Mouse (Mus musculus): Measurements from ENCODE around the gene 5330417C22Rik. TPM values are rescaled to one million over a fixed set of nuclear protein-coding genes. Genes with fewer than 3 reads are reported as not detected.

5330417C22Rik gene
- polyA plus RNA-seq, 1 experiment from 2014 or later = 1.2 TPM

DNA sequence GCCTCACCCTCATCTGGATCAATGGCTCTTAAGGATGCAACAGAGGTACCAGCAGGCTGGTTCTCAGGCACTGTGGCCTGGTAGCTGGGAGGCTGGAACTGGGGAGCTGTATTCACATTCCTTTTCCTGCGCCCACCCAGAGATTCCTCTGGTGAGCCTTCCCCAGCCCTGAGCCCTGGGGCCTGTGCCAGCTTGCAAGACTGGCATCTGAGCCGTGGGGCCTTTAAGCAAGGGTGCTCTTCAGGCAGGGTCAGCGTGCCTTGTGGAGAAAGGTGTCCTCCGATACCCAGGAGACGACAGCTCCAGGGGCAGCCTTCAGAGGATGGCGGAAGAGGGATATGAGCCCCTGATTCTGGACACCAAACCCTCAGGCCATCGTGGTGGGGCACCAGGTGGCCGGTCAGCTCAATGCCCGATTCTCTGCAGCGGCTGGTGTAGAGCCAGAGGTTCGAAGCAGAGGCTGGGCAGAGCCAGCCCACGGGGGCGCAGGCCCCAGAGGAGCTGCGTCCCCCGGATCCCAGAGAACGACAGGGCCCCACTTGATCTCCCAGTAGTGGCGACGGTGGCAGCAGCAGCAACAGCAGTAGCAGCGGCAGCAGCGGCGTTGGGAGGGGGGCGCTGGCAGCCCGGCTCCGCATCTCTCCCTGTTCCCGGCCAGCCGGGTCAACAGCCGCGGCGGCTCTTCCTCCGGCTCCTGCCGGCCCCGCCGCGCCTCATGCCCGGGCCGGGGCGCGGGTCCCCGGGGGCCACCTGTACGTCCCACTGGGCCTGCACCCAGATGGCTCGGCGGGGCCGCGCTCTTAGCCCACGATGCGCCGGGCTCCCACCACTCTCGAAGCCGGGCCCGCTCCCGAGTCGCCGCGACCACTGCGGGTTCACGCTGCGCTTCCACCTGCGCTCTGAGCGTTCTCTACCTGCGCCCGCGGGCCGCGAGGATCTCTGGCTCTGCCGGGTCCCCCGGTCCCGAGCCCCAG lies 121.2 kb downstream of the 5330417C22Rik start, which contains the start of gene Celsr2:
Celsr2 (minus strand) TSS at position 696 of the 974 bp plus-strand sequence.
- peak; percentile 46 for DNase-seq (ENCODE audit: low spot score)

DNA sequence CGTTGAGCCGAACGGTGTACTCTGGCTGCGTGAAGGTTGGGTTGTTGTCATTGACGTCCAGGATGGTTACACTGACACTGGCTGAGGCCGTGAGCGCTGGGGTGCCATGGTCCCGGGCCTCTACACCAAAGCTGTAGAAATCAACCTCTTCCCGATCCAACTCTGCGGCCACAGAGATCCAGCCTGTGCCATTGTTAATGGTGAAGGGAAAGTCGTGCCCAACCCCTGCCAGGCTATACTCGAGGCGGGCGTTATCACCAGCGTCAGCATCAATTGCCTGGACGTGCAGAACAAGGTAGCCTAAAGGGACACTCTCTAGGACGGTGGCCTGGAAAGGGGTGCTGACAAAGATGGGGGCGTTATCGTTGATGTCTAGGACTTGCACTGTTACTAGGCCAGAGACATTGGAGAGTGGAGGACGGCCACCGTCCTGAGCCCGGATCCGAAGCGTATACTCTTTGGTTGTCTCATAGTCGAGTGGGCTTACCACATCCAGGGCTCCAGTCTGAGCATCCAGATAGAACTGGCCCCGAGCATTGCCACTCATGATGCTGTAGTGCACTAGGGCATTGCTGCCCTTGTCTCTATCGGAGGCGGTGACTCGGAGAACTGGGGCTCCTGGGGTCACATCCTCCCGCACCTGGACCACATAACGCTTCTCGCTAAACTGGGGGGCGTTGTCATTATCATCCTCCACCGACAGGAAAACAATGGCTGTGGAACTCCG lies 122.5 kb downstream of the 5330417C22Rik start:
- DNase-seq (ENCODE audit: low spot score) = no peak

DNA sequence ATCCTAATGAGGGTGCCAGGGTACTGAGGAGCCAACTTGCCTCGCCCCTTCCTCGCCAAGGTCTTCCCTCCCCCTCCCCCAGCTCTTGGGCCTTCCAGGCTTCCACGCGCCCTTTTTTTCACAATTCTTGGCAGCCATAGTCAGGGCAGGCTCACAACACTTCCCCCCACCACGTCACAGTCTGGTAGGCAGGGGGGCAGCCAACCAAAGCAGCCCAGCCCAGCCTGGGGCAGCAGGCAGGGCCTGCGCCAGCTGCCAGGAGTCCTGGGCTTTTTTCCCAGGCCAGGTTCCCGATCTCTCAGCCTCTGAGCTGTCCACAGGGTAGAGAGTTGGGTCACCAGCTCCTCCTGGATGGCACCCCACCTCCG lies 124.6 kb downstream of the 5330417C22Rik start:
- DNase-seq (ENCODE audit: low spot score) = no peak

DNA sequence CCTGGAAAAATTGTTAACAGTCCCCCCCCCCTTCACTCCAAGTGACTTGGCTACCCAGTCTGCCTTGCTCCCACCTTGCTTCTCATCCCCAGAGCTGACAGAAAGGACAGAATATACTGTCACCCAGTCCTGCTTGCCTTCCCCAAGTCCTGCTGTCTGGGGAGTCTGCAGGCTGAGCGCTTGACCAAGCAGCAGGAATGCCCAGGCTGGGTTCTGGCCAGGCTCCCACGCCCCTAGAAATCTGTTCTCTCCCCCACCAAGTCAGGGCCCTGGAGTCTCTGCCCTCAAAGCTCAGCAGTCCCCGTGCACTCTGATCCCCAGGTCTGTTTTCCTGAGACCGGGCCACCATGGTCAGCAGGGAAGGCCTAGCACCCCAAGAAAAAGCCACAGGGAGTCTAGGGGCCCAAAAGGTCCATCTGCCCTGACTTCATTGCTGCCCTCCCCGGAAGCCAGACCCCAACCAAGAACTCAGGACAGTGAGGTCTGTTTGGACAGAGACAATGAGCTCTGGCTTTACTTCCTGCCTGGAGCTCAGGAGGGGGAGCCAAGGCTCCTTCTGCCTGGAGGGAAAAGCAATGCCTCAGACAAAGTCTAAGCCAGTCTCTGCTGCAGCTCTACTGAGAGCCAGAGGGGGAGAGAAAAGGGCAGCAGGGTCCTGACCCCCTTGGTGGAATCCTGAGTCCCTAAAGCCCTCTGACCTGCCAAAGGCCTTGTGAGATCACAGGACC lies 125.1 kb downstream of the 5330417C22Rik start:
- DNase-seq (ENCODE audit: low spot score) = no peak

DNA sequence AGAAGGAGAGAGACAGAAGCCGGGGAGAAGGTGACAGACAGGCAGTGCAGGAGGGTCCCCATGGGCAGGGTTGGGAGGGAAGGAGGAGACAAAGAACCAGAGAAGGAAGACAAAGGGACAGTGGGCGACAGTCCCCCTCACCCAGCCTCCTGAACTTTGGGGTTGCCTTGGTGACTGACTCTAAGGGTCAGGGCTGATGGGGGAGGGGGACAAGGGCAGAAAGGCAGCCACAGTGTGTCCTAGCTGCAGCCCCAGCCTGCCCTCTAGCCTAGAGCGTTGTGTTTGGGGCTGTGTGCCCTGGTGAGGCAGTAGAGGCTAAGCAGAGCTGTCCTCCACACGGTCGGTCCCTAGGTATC lies 126.0 kb downstream of the 5330417C22Rik start:
- DNase-seq (ENCODE audit: low spot score) = no peak

DNA sequence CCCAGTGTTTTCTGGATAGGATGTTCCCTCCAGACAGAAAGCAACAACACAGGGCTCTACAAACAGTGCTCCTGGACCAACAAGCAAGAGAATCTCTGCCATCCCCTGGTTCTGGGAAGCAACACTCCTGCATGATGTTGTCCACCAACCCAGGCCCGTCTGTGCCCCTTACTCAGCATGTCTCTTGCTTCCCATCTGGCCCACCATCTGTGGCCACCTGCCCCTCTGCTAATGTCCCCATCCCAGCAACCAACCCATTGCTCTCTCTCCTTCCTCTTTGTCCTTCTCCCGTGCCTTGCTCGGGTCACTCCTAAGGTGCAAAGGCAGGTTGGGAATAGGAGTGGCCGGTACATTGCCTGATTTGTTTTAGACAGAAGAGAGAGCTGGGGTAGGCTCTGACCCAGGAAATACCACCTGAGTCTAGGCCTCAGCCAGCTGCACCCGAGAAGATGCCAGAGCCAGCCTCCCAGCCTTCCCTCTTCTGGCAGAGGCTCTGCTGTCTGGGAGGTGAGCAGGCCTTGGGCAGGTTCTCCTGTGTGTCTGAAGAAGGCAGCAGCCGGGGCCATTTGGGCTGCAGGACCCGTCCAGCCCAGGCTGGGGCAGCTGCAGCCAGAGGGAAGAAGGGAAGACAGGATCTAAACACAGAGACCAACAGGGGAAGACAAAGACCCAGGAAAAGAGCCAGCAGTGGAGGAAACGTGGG lies 126.5 kb downstream of the 5330417C22Rik start:
- no peak for DNase-seq (ENCODE audit: low spot score)

DNA sequence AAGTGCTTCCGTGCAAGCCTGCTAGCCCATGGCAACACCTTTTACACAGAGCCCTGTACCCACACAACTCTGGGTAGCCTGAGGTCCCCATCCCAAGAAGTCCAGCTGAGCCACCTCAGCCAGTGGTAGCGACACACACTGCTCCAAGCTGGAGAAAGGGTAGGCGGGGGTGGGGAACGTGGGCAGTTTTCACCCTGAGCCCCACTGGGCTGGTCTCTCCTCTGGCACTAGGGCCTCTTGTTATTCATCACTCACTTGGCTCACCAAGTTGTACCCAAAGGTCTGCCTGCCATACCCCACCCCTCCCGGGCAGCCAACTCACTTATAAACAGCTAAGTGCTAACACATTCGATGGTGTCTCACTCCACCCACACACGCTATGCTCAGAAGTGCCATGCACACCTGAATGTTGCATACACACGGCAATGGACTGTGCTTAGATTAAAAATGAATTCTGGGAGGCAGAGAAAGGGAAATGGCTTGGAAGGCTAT lies 127.8 kb downstream of the 5330417C22Rik start:
- DNase-seq (ENCODE audit: low spot score) = no peak

DNA sequence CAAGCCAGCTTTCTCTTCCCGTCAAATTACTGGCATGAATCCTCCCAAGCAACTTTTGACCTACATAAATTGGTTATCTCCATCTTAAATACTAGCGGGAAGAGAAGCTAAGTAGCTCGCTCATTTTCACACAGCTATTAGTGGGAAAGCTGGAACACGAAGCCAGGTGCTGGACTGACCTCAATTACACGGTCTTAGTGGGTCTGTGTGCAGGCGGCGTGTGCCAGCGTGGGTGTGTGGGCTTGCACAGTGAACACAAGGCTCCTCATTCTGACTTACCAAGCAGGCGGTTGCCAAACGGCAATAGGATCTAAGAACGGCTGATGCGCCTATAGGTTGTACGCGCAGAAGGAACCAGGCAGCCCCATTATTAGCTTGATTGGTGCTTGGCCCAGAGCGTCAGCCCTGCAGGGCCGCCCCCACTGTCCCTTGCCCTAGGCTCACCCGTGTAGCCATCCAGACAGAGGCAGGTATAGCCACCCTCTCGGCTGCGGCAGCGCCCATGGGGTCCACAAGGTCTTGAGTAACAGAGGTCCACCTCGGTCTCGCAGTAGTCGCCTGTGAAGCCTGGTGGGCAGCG lies 129.9 kb downstream of the 5330417C22Rik start:
- DNase-seq (ENCODE audit: low spot score) = no peak

Small RNA genes lying within 50 kb of the gene (microRNA-seq; reads per million reads assigned to microRNA genes)
- not detected for gene Gm22860 (ENCODE audit: borderline number of aligned reads)

Other genes starting within 250 kb of the 5330417C22Rik start
- 0.23 and 0.29 TPM in 2 replicates for gene Mybphl, start 171.6 kb downstream of the 5330417C22Rik start, polyA plus RNA-seq (2015; fragmentation: Nextera tagmentation; extraction: Ambion mirVana)
- gene Psrc1, start 152.7 kb downstream of the 5330417C22Rik start, polyA plus RNA-seq (2015; fragmentation: Nextera tagmentation; extraction: Ambion mirVana) = 16.7 and 17.1 TPM in 2 replicates
- 2.2 and 3.4 TPM in 2 replicates for gene Celsr2, start 121.0 kb downstream of the 5330417C22Rik start, polyA plus RNA-seq (2015; fragmentation: Nextera tagmentation; extraction: Ambion mirVana)
- 122 and 127 TPM in 2 replicates for gene Sars, start 91.3 kb downstream of the 5330417C22Rik start, polyA plus RNA-seq (2015; fragmentation: Nextera tagmentation; extraction: Ambion mirVana)
- gene 1700013F07Rik, start 2.4 kb downstream of the 5330417C22Rik start, polyA plus RNA-seq (2015; fragmentation: Nextera tagmentation; extraction: Ambion mirVana) = 0.22 TPM in 1 of 2 replicates, not detected in the other
- gene Tmem167b, start 25.9 kb upstream of the 5330417C22Rik start, polyA plus RNA-seq (2015; fragmentation: Nextera tagmentation; extraction: Ambion mirVana) = 31.3 and 32.0 TPM in 2 replicates
- 45.5 and 48.4 TPM in 2 replicates for gene Taf13, start 35.2 kb upstream of the 5330417C22Rik start, polyA plus RNA-seq (2015; fragmentation: Nextera tagmentation; extraction: Ambion mirVana)
- 6.8 and 8.1 TPM in 2 replicates for gene Wdr47, start 54.7 kb upstream of the 5330417C22Rik start, polyA plus RNA-seq (2015; fragmentation: Nextera tagmentation; extraction: Ambion mirVana)
- gene Clcc1, start 117.4 kb upstream of the 5330417C22Rik start, polyA plus RNA-seq (2015; fragmentation: Nextera tagmentation; extraction: Ambion mirVana) = 71.5 and 75.4 TPM in 2 replicates
- gene Gpsm2, start 185.8 kb upstream of the 5330417C22Rik start, polyA plus RNA-seq (2015; fragmentation: Nextera tagmentation; extraction: Ambion mirVana) = 29.6 and 34.4 TPM in 2 replicates
- 0.06 and 0.07 TPM in 2 replicates for gene Aknad1, start 203.1 kb upstream of the 5330417C22Rik start, polyA plus RNA-seq (2015; fragmentation: Nextera tagmentation; extraction: Ambion mirVana)

Data from thymus, postnatal 0 days (tissue).